Mouse (Mus musculus) forelimb bud, embryonic 11.5 days (tissue): ENCODE measurements around the gene Eps8l2.

Experiments used
- DNase-seq: peaks from one replicate; pipeline ENCODE4 v3.0.0-alpha.2; 2012; ENCODE audit warnings: low read depth, low spot score

Gene Eps8l2

GRCm38 (mm10) chr7:141328373-141328990 is 10.2 kb upstream of the Eps8l2 start:
- DNase-seq: no peak

GRCm38 (mm10) chr7:141330706-141331105 is 8.0 kb upstream of the Eps8l2 start:
- no peak for DNase-seq

- no peak for DNase-seq
Measured at GRCm38 (mm10) chr7:141331990-141332389, 6.7 kb upstream of the Eps8l2 start.

GRCm38 (mm10) chr7:141335044-141335579 is 3.6 kb upstream of the Eps8l2 start:
- DNase-seq: no peak

- DNase-seq: no peak
Measured at GRCm38 (mm10) chr7:141335682-141336081, 3.0 kb upstream of the Eps8l2 start.

DNA sequence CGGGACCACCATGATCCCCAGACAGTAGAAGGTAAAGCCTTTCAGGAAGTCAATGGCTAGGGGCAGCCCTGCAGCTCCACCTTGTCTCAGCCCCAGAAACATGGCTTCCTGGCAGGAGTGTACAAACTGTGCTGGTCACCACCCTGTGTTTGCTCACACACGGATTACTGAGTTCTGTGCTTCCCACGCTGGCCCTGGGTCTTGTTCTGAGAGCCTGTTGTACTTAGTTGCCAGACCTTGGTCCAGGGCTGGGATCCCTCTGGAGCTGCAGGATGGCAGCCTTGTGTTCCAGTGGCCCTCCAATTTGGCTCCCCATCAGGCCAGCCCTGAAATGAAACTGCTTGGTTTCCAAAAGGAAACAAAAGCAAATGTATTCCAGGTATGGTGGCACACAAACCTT is 2.4 kb upstream of the Eps8l2 start:
- no peak for DNase-seq

- no peak for DNase-seq
Measured at GRCm38 (mm10) chr7:141337716-141338416, 814 bp upstream of the Eps8l2 start.

DNA sequence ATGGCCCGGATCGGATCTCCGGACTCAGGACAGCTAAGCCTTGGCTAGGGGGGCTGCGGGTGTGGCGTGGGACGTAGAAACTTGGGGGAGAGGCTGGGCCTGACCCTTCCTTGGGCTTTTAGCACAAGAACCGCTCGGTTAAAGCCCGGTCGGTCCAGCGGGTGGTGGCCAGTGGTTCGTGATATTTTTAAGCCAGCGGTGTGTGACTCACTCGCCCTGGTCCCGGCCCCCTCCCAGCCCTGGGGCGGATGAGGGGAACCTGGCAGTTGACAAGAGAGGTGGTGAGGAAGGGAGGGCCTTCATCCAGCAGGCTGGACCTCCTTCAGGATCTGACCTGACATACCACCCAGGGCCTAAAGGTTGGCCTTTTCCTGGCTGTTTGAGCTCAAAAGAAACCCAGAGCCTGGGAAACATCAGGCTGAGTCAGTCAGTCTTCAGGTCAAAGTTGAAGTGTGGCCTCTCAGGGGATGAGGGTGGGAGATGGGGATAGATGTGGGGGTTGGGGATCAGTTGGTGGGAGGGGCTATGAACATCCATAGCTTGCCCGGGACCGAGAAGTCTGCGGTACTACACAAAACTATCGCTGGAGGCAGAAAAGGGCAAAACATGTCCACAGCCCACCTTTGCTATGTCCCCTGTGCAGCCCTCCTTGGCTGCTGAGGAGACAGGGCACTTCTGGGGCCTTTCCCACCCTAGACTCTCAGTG is 688 bp downstream of the Eps8l2 start:
- DNase-seq: no peak

DNA sequence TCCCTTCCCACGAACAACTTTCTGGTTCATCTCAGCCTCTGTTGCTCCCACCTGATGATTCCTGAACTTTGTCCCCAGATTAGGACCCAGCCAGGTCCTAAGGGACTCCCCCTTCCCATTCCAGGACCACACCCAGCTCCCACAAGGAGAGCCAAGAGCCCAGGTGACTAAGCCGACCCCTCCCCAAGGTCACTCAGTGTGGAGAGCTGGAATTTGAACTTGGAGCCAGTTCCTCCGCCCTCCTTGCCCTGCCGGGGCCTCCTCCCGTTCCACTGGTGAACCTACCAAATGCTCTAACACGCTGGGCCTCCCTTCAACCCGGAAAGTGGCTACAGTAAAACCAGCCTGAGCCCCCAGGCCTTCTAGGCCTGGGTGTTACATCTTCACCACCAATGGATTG is 1.3 kb downstream of the Eps8l2 start:
- DNase-seq: no peak

- DNase-seq: no peak
Measured at GRCm38 (mm10) chr7:141340476-141340875, 1.8 kb downstream of the Eps8l2 start.

- no peak for DNase-seq
Measured at GRCm38 (mm10) chr7:141341689-141342226, 3.1 kb downstream of the Eps8l2 start.

DNA sequence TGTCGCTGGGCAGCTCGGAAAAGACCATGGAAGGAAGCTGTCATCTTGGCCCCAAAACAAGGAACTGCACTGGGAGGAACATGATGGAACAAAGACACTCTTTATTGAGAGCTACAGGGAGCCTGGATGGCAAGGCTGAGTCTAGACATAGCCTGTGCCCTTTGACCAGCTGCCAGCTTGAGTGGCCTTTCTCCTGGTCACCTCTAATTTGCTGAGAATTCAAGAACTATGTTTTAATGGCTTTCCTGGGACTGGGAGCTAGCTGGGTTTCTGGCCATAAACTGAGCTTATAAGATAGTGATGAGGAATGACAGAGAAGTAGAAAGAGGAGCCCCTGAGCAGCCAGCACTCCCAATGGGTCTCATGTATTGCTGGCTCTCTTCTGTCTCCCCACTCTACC is 4.5 kb downstream of the Eps8l2 start:
- no peak for DNase-seq

DNA sequence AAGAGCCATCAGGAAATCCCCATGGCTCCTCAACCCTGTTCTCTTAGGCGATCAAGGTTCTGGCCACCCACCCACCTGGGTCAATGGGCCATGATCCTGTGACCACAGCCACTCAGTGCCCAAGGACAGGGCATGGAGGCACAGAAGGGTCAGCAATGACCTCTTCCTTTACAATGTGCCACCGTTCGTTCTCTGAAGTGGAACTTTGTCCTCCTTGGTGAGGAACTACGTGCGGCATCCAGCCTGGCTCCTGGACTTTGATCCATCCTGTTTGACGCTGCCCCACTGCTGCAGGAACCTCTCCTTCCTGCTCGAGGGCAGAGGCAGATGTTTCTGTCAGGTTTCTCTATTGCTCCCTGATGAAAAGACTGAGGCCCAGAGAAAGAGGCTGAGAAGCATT is 5.0 kb downstream of the Eps8l2 start:
- no peak for DNase-seq

- DNase-seq: no peak
Measured at GRCm38 (mm10) chr7:141344787-141345186, 6.1 kb downstream of the Eps8l2 start.

GRCm38 (mm10) chr7:141351061-141351460 is 12.4 kb downstream of the Eps8l2 start:
- no peak for DNase-seq

DNA sequence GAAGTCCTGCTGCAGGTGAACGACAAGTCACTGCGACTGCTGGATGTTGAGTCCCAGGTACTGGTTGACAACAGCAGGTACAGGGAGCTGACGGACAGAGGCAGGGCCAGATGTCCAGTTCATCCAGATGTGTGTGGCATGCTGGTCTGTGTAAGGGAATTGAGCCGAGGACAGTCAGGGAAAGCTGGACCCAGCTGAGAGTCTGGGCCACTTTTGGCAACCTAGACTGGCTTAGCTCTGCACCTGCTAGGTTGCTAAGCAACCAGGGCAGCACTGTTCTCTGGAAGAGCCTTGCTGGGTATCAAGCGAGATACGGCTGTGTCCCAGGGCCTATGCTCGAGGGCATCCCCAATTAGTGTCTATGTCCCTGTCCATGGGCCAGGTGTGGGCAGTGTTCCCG is 16.4 kb downstream of the Eps8l2 start:
- no peak for DNase-seq

- no peak for DNase-seq
Measured at GRCm38 (mm10) chr7:141355626-141356326, 17.1 kb downstream of the Eps8l2 start.

GRCm38 (mm10) chr7:141356971-141357370 is 18.3 kb downstream of the Eps8l2 start:
- no peak for DNase-seq

DNA sequence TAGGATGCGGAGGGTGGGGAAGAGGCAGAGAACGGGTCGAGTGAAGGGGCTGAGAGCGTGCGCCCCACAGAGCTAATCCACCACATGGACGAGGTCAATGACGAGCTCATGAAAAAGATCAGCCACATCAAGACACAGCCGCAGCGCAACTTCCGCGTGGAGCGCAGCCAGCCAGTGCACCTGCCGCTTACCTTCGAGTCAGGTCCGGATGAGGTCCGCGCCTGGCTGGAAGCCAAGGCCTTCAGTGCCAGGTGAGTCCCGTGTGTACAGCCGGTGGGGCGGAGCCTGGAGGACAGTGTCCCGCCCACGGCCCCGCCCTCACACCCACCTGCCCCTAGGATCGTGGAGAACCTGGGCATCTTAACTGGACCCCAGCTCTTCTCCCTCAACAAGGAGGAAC is 22.8 kb downstream of the Eps8l2 start:
- DNase-seq: no peak

DNA sequence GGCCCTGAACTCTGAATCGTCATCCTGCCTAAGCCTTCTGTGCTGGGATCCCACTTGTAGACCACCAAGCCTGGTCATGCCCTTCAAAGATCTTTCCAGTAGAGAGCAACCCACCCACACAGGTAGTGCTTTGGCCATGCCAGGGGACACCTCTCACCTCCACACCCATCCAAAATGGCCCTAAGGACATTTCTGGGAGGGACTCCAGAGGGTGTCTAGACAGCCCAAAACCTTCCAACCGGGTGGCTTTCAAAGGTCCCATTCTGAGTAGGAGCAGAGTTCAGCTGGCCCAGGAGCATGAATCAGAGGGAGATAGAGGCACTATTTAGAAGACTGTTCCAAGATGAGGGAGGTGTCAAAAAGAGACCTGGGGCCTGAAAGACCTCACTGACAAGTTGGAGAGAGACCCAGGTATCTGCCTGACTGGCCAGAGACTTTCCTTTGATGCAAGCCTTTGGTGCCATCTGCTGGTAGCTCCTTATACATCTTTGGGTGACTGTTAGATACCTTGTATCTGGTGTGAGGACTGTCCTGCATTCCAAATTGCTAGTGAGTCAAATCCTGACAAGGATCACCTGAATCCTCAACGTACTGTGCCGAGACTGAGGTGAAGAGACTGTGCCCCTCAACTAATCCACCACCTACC is 24.5 kb downstream of the Eps8l2 start:
- peak; percentile 69 for DNase-seq

DNA sequence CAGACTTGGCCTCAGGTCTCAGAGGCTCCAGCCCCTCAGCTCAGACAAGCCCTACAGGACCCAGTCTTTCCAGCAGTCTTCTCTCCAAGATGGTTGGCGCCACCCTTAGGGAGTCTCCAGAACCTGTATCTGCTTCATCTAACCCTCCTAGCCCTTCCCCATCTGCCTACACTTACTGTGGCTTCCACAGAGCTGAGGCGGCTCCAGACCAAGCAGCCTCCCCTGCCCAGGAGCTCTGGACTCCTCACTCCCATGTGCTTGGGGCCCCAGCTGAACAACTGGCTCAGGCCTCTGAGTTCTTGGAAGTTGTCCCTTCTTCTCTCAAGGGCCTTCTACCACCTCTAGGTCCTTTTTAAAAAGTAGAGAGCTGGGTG is 25.1 kb downstream of the Eps8l2 start:
- DNase-seq: no peak
